Mouse (Mus musculus): Measurements from ENCODE around the gene Rc3h1.

The Rc3h1 gene

DNA sequence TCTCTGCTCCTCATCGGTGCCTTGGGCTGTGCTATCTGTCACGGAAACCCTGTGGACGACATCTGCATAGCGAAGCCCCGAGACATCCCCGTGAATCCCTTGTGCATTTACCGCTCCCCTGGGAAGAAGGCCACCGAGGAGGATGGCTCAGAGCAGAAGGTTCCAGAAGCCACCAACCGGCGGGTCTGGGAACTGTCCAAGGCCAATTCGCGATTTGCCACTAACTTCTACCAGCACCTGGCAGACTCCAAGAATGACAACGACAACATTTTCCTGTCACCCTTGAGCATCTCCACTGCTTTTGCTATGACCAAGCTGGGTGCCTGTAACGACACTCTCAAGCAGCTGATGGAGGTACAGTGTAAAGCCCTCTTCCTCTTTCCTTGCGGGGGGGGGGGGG is 83.2 kb downstream of the Rc3h1 start:
- POLR2A ChIA-PET: interaction anchor here in 2 of 4 experiments (0.6 to 3.9 kb wide), 7 partner anchors 8 to 81 kb away, joined by 3 to 38 read pairs (median 6); partner anchors contain the start of gene Zbtb37 (in 2 of the 2)
- CTCF ChIA-PET: interaction anchor here in 1 of 4 experiments (0.9 kb wide), 1 partner anchor 136 kb away, joined by 6 read pairs; no protein-coding TSS in a partner anchor

DNA sequence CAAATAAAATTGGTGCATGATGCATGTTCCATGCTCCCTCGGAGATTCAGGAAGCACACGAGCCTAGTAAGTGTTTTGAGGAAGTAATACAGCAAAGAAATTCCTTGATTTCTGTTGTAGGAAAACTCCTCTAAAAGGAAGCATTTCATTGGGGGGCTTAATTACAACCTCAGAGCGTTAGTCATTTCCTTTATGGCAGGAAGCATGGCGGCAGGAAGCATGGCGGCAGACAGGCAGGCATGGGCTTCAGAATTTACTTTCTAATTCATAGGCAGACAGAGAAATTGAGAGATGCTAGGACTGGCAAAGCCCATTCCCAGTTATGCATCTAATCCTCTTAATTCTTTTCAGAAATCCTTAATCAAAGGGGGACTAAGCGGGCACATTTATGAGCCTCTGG is 87.6 kb downstream of the Rc3h1 start:
- ChIA-PET POLR2A (interaction anchor here in 1 of 4 experiments (2.0 kb wide), 1 partner anchor 14 kb away, joined by 4 read pairs; no protein-coding TSS in a partner anchor), CTCF (no interaction called here)

GRCm38 (mm10) chr1:161004942-161005341 is 98.7 kb downstream of the Rc3h1 start:
- POLR2A ChIA-PET: interaction anchor here in 3 of 4 experiments (0.6 to 12.2 kb wide), 18 partner anchors 12 to 127 kb away, joined by 3 to 267 read pairs (median 4); partner anchors contain the start of genes Zbtb37 (in 3 of the 3), Klhl20 (in 1 of the 3) and Rc3h1 (in 1 of the 3)
- CTCF ChIA-PET: interaction anchor here in 2 of 4 experiments (0.6 to 1.0 kb wide), 2 partner anchors 190 to 247 kb away, joined by 3 to 4 read pairs; no protein-coding TSS in a partner anchor

- ChIA-PET CTCF (interaction anchor here in 2 of 4 experiments (0.6 to 1.0 kb wide), 2 partner anchors 190 to 247 kb away, joined by 3 to 4 read pairs; no protein-coding TSS in a partner anchor), POLR2A (interaction anchor here (0.6 to 12.2 kb wide), 18 partner anchors 12 to 126 kb away, joined by 3 to 267 read pairs (median 4); partner anchors contain the start of genes Zbtb37 (in 4 of the 4) and Klhl20 (in 1 of the 4))
Measured at GRCm38 (mm10) chr1:161005526-161005925, 99.3 kb downstream of the Rc3h1 start.

- POLR2A ChIA-PET: interaction anchor here (0.7 to 12.2 kb wide), 11 partner anchors 14 to 561 kb away, joined by 3 to 267 read pairs (median 5); partner anchors contain the start of gene Zbtb37 (in 4 of the 4)
- CTCF ChIA-PET: interaction anchor here in 1 of 4 experiments (0.8 kb wide), 1 partner anchor 72 kb away, joined by 3 read pairs; no protein-coding TSS in a partner anchor
Measured at GRCm38 (mm10) chr1:161006471-161006870, 100.3 kb downstream of the Rc3h1 start.

GRCm38 (mm10) chr1:161008038-161008437 is 101.8 kb downstream of the Rc3h1 start:
- POLR2A ChIA-PET: interaction anchor here in 3 of 4 experiments (1.1 to 12.2 kb wide), 7 partner anchors 9 to 31 kb away, joined by 3 to 267 read pairs (median 6); partner anchors contain the start of gene Zbtb37 (in 3 of the 3)
- CTCF ChIA-PET: interaction anchor here in 2 of 4 experiments (0.5 to 0.6 kb wide), 2 partner anchors 10 to 1350 kb away, joined by 3 to 4 read pairs; no protein-coding TSS in a partner anchor

DNA sequence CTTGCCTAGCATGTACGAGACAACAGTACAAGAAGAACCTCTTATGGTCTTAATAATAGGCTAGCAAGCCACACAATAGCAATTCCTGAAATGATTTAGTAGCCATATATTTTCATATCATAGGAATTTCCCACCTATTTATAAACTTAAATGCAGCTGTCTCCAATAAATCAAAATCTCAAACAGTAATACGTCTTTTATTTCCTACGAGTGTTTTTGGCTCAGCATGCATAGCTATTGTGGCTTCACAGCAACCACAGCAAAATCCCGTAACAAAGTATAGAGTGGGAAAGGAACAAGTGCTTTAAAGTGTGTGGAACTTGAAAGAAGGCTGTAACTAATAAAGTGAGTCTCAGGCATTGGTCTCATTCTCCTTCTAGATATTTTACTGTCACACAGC is 104.2 kb downstream of the Rc3h1 start:
- ChIA-PET POLR2A (interaction anchor here in 2 of 4 experiments (1.0 to 12.2 kb wide), 7 partner anchors 10 to 185 kb away, joined by 3 to 267 read pairs (median 4); partner anchors contain the start of genes Zbtb37 (in 2 of the 2) and Rc3h1 (in 1 of the 2)), CTCF (no interaction called here)

- ChIA-PET POLR2A (interaction anchor here in 2 of 4 experiments (1.1 to 8.5 kb wide), 4 partner anchors 11 to 23 kb away, joined by 3 to 233 read pairs (median 53); partner anchors contain the start of gene Zbtb37 (in 2 of the 2)), CTCF (no interaction called here)
Measured at GRCm38 (mm10) chr1:161016378-161016777, 110.2 kb downstream of the Rc3h1 start.

DNA sequence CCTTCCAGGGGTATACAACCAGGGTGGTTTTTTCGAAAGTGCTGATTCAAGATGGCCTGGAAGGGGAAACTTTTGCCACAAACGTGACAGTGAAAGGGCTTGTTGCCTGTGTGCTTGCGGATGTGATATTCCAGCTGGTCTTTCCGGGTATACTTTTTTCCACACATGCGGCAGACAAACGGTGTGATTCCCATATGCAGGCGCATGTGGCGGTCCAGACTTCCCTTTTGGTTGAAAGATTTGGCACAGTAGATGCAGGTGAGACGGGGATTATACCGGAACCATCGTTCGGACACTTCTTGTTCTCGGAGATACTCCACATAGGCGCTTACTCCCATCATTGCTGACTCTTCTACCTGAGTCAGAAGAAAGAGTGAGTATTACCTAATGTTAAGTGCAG is 113.8 kb downstream of the Rc3h1 start:
- ChIA-PET CTCF (no interaction called here), POLR2A (interaction anchor here (1.0 to 8.5 kb wide), 12 partner anchors 8 to 114 kb away, joined by 3 to 233 read pairs (median 7); partner anchors contain the start of gene Zbtb37 (in 4 of the 4))

All from embryonic stem cell, embryonic (primary cell).